Mouse (Mus musculus): ENCODE results near the gene Agap3.

Agap3 gene

DNA sequence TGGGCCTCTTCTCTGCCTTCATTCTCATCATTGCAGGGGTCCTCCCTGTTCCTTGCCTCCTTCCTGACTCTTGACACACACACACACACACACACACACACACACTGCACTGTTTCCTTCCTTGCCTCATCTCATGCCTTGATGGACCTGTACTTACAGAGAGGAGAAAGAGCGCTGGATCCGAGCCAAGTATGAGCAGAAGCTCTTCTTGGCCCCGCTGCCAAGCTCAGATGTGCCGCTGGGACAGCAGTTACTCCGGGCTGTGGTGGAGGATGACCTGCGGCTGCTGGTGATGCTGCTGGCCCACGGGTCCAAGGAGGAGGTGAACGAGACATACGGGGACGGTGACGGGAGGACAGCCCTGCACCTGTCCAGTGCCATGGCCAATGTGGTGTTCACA is 48.9 kb downstream of the Agap3 start:
- H3K36me3 ChIP-seq (ENCODE audit: control insufficient read depth, insufficient read depth, low read length, poor library complexity, severe bottlenecking) = peaks cover 2% of the 10 kb centered on the region; the same call in 1 of the 2 replicates
- no peaks in the 10 kb centered on the region for H3K27me3 ChIP-seq (ENCODE audit: control insufficient read depth, insufficient read depth, low read length, poor library complexity, severe bottlenecking)
- no peak for DNase-seq (ENCODE audit: low read depth, low spot score)

DNA sequence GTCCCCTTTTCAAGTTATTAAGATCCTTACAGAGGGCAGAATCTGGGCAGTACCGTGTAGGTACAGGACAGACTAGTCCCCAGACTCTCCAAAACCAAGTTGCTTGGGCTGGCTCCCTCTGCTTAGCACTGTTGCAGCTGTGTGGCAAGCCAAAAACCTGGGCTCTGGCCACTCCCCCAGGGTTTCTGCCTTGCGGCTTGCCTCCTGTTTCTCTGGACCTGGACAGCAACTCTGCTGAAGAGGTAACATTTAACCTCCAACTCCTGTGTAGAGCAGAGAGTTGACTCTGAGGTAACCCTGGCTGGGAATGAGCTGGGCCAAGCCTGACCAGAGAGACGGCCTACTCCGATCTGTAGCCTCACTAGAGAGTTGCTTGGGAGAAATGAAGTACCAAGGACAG is 50.8 kb downstream of the Agap3 start:
- H3K36me3 ChIP-seq (ENCODE audit: control insufficient read depth, insufficient read depth, low read length, poor library complexity, severe bottlenecking) = peaks cover 2% of the 10 kb centered on the region; the same call in 1 of the 2 replicates
- DNase-seq (ENCODE audit: low read depth, low spot score) = no peak
- H3K27me3 ChIP-seq (ENCODE audit: control insufficient read depth, insufficient read depth, low read length, poor library complexity, severe bottlenecking) = no peaks in the 10 kb centered on the region

DNA sequence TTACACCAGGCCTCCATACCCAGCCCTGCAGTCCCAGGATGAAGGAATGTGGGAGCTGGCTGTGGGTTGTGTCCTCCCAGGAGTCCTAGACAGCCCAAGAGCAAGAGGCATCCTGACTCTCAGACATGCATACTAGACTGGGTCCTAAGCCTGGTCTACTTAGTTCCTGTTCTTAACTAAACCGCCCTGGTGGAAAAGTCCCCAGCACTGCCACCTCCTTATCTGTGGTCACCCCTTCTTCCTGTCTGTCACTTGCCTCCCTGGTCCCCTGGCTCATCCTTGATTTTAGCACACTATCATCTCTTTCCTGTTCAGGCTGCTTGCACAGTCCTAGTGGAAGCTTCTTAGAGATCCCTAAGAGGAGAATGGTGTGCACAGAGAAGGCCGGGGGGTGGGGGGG is 53.5 kb downstream of the Agap3 start:
- H3K36me3 ChIP-seq (ENCODE audit: control insufficient read depth, insufficient read depth, low read length, poor library complexity, severe bottlenecking) = no peaks in the 10 kb centered on the region
- peaks cover 2% of the 10 kb centered on the region; the same call in 1 of the 2 replicates for H3K27me3 ChIP-seq (ENCODE audit: control insufficient read depth, insufficient read depth, low read length, poor library complexity, severe bottlenecking)
- no peak for DNase-seq (ENCODE audit: low read depth, low spot score)

DNA sequence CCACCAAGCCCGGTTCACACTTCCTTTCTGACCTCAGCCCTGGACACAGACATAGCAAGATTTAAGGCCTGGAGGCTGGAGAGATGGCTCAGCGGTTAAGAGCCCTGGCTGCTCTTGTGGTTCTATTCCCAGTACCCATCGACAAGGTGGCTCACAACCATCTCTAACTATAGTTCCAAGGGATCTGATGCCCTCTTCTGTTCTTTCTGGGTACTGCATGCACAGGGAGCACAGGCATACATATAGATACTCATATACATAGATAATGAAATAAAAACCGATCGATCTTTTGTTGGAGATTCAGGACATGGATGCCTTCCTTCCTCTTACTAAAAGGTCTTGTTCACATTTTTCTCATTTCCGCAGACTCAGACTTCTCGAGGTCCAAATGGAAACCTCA is 56.4 kb downstream of the Agap3 start:
- H3K27me3 ChIP-seq (ENCODE audit: control insufficient read depth, insufficient read depth, low read length, poor library complexity, severe bottlenecking) = peaks cover 2% of the 10 kb centered on the region; the same call in 1 of the 2 replicates
- H3K36me3 ChIP-seq (ENCODE audit: control insufficient read depth, insufficient read depth, low read length, poor library complexity, severe bottlenecking) = no peaks in the 10 kb centered on the region
- DNase-seq (ENCODE audit: low read depth, low spot score) = no peak

DNA sequence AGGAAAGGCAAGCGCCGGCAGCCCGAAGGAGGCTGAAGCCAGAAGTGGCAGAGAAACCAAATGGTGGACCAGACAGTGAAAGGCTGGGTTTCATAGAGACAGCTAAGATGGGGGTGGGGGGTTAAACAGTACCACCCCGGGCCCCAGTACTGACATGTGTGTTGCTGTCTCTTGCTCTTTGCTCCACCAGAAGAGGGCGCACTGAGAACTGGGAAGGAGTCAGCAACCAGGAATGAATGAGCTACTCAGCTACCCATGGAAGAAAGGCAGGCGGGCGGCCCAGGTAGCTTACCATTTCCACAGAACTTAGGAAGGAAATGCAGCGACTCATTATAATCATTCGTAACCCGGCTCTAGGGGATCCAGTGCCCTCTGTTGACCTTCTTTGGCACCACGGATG is 58.7 kb downstream of the Agap3 start:
- Histone ChIP-seq H3K36me3 (ENCODE audit: control insufficient read depth, insufficient read depth, low read length, poor library complexity, severe bottlenecking) (no peaks in the 10 kb centered on the region), H3K27me3 (ENCODE audit: control insufficient read depth, insufficient read depth, low read length, poor library complexity, severe bottlenecking) (peaks cover 2% of the 10 kb centered on the region; the same call in 1 of the 2 replicates)
- peak; percentile 50 for DNase-seq (ENCODE audit: low read depth, low spot score)

DNA sequence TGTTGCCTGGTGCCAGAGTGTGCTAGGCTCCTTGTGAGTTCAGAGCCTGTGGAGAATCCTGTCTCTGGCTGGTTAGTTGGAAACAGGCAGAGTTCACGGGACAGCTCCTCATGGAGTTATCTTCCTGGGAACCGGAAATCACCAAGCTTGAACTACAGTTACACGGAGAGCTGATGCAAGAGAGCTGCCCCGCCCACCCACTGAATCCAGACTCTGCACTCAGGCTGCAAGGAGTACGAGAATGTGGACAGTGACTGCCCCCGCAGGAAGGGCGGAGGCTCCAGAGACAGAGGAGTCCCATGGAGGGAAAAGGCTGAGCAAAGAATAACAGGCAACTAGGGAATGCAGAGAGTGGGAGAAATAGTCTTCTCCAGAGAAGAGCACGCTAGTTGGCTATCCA is 60.3 kb downstream of the Agap3 start:
- DNase-seq (ENCODE audit: low read depth, low spot score) = no peak
- Histone ChIP-seq H3K36me3 (ENCODE audit: control insufficient read depth, insufficient read depth, low read length, poor library complexity, severe bottlenecking) (no peaks in the 10 kb centered on the region), H3K27me3 (ENCODE audit: control insufficient read depth, insufficient read depth, low read length, poor library complexity, severe bottlenecking) (peaks cover 2% of the 10 kb centered on the region; the same call in 1 of the 2 replicates)

DNA sequence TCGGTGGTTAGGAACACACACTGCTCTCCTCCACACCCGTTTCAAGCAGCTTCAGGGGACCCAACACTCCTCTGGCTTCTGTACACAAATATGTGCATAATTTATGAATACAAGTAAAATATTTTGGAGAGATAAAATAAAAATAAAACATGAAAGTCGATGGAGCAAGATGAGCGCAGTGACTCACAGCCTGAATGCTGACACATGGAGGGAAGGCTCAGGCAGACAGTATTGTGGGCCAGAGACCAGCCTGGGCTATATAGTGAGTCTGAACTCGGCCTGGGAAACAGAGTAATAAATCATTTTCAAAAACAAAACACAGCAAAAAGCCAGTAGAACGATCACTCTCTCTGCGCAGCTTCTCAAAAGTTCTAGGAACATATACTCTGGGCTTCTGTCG is 69.4 kb downstream of the Agap3 start:
- Histone ChIP-seq H3K36me3 (ENCODE audit: control insufficient read depth, insufficient read depth, low read length, poor library complexity, severe bottlenecking) (no peaks in the 10 kb centered on the region), H3K27me3 (ENCODE audit: control insufficient read depth, insufficient read depth, low read length, poor library complexity, severe bottlenecking) (no peaks in the 10 kb centered on the region)
- no peak for DNase-seq (ENCODE audit: low read depth, low spot score)

DNA sequence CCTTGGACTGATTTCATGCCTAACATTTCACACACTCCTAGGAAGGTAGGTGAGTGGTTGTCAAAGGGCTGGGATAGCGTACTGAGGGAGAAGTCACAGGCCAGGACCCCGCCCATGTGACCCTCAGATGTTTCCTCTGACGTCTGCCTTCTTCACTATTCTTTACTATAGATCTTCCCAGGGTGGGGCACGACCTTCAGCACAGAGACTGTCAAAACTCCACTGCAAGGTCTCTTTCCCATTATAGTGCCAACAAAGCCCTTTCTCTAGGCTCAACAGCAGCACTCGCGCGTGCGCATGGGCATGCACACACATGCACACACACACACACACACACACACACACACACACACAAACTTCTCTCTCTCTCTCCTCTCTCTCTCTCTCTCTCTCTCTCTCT is 71.8 kb downstream of the Agap3 start:
- Histone ChIP-seq H3K27me3 (ENCODE audit: control insufficient read depth, insufficient read depth, low read length, poor library complexity, severe bottlenecking) (no peaks in the 10 kb centered on the region), H3K36me3 (ENCODE audit: control insufficient read depth, insufficient read depth, low read length, poor library complexity, severe bottlenecking) (no peaks in the 10 kb centered on the region)
- DNase-seq (ENCODE audit: low read depth, low spot score) = no peak

DNA sequence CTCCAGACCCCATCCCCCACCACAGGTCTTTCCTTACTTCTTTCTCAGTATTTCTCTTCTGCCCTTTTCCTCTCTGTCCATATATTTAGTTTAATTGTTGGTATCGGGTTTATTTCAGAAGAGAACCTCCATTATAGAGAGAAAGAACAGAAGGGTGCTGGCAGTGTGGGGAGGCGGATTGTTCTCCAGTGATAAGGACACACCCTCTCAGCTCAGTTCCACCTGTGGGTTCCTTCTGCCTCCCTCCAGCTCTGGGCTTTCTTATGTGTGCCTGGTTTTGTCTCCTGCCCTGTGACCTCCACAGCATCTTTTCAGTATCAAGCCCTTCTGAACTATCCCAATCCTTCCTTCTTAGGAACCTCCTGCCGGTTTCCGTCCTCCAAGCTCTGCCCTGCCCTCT is 72.5 kb downstream of the Agap3 start:
- Histone ChIP-seq H3K36me3 (ENCODE audit: control insufficient read depth, insufficient read depth, low read length, poor library complexity, severe bottlenecking) (no peaks in the 10 kb centered on the region), H3K27me3 (ENCODE audit: control insufficient read depth, insufficient read depth, low read length, poor library complexity, severe bottlenecking) (no peaks in the 10 kb centered on the region)
- no peak for DNase-seq (ENCODE audit: low read depth, low spot score)

DNA sequence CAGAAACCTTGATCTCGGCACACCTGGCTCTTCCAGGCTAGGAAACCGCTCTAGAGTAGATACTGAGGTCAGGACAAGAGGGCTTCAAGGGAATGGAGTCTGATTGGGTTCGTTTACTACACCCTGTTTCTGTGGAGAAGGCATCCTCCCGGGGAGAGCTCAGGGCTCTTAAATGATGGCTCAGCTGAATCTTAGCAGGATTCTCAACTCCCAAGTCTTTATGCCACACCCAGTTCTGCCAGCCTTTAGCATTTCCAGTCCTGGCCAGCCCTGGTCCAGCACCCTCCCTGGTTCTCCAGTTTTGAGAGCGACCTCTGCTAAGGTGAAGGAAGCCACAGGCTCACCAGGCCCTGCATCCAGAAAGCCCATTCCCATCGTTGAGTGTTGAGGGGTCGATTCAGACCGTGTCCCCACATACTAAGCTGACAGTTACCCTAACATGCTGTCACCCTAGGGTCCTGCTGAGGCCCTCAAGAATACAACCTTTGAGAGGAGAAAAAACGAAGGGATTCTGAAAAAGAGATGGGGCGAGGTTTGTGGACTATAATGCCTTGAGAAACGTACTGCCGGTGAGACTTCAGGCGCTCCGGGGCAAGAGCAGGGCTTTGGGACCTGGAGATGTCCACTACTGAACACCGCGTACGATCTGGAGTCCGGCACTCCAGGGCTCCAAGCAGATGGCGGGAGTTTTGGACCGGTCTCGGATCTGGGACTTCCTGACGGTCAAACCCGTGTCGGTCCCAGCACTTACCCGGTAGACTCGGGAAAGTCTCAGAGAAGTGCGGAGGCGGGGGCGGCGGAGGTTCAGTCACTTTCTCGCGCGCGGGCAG is 73.6 kb downstream of the Agap3 start:
- no peaks in the 10 kb centered on the region for H3K27me3 ChIP-seq (ENCODE audit: control insufficient read depth, insufficient read depth, low read length, poor library complexity, severe bottlenecking)
- DNase-seq (ENCODE audit: low read depth, low spot score) = no peak
- no peaks in the 10 kb centered on the region for H3K36me3 ChIP-seq (ENCODE audit: control insufficient read depth, insufficient read depth, low read length, poor library complexity, severe bottlenecking)

DNA sequence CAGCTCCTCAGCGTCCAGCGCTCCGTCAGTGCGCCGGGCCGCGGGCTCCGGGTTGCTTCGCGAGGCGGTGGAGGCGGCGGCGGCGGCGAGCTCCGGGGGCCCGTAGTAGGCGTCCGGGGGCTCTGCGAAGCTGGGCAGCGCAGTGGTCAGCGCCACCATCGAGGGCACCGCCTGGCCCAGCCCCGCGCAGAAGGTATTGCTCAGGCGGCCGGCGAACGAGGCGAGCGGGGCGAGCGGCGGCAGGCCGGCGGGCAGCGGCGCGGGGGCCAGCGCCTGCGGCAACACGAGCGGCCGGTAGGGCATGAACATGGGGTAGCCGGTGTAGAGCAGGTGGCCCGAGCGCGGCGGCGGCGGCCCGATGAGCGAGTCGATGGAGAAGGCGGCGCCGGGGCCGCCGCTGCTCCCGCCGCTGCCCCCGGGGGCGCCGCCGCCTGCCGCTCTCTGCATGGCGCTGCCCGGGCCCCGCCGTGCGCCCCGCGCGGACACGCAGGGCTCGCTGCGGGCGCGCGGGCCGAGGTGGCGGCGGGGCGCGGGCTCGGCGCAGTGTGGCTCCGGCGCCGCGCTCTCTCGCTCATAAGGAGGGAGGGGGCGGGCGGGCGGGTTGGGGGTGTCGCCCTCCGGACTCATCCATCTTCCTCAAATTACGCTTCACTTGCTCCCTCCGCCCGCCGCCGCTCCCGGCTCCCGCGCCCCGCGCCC is 74.4 kb downstream of the Agap3 start:
- DNase-seq (ENCODE audit: low read depth, low spot score) = no peak
- H3K27me3 ChIP-seq (ENCODE audit: control insufficient read depth, insufficient read depth, low read length, poor library complexity, severe bottlenecking) = no peaks in the 10 kb centered on the region

DNA sequence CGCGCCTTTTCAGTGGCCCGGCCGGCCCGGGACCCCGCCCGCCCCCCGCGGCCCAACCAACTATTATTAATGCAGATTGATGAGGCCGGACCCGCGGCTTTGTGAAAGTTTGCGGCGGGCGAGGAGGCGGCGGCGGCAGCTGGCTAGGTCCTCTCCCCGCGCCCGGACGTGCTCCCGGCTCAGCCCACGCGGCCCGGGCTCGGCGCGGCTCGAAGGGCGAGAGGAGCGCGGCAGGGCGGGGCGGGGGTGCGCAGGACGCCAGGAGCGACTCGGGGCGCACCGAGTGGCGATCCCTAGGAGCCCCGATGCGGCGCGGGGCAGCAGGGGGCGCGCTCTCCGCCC is 74.9 kb downstream of the Agap3 start, which contains the start of gene Gbx1:
Gene Gbx1, minus strand, starts transcription at position 314 of the 342 bp plus-strand sequence.
- Histone ChIP-seq H3K27me3 (ENCODE audit: control insufficient read depth, insufficient read depth, low read length, poor library complexity, severe bottlenecking) (no peaks in the 10 kb centered on the region), H3K36me3 (ENCODE audit: control insufficient read depth, insufficient read depth, low read length, poor library complexity, severe bottlenecking) (no peaks in the 10 kb centered on the region)
- DNase-seq (ENCODE audit: low read depth, low spot score) = peak; percentile 35

More for the DNA sequence above, 74.4 kb downstream of the Agap3 start:
- H3K36me3 ChIP-seq (ENCODE audit: control insufficient read depth, insufficient read depth, low read length, poor library complexity, severe bottlenecking) = no peaks in the 10 kb centered on the region

DNA sequence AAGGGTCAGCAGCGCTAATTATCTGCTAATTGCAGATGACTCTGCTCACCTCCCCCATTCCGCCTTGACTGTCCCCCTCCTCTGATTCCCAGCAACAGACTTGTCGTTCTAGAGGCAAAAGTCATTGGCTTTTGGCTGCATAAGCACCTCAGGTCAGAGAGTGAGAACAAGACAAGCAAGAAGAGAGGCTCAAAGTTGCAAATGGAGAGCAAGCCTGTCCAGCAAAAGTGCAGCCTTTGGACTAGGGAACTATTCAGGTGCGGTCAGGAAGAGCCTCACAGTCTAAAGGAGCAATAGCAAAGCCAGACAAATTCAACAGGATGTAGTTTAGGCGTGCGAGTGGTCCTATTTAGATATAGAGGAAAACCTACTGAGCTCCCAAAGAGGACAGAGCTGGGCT is 75.8 kb downstream of the Agap3 start:
- H3K36me3 ChIP-seq (ENCODE audit: control insufficient read depth, insufficient read depth, low read length, poor library complexity, severe bottlenecking) = no peaks in the 10 kb centered on the region
- no peaks in the 10 kb centered on the region for H3K27me3 ChIP-seq (ENCODE audit: control insufficient read depth, insufficient read depth, low read length, poor library complexity, severe bottlenecking)

DNA sequence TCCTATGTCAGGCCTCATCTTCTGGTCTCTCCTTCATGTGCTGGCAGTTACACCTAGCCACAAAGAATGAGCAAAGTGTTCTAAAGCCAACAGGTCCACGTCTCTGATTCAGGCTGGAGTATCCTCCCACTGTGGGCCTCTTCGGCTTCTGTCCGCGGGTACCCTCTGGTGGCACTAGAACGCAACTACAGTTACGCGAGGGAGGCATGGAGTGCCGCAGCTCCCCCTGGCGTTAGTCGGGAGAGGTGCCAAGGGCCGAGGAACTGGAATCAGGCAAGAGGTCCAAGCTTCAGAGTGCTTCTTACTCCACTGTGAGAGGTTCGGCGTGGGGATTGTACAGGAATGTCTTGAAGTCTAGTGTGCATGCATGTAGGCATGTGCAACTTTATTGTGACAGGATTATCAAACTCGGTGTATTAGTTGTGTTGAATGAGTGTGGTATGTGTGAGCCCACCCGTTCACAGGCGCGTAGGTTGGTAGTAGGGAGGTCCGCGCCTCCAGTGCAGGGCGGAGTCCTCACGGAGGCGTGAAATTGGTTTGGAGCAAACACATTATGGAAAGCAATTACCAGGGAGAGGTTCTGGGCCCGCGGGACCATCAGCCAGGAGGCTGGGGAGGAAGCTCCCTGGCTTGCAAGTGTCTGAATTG is 78.2 kb downstream of the Agap3 start:
- Histone ChIP-seq H3K36me3 (ENCODE audit: control insufficient read depth, insufficient read depth, low read length, poor library complexity, severe bottlenecking) (no peaks in the 10 kb centered on the region), H3K27me3 (ENCODE audit: control insufficient read depth, insufficient read depth, low read length, poor library complexity, severe bottlenecking) (no peaks in the 10 kb centered on the region)

More for the DNA sequence above, 75.8 kb downstream of the Agap3 start:
- DNase-seq (ENCODE audit: low read depth, low spot score) = no peak

DNA sequence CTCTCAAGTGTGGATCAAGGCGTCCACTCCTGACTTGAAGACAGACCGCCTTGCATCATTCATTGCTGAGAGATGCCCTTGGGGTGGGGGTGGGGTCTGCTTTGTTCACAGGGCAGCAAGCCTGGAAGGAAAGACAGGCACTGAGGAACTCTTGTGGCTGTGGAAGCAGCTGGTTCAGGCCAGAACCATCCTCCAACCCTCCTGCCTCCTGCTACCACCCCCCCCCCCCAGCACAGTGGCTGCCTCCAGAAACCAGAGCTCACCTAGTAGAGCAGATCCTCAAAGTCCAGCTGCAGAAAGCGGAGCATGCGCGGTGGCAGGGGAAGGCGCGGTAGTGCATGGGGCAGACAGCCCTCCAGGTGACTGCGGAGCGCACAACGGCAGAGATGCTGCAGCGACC is 81.4 kb downstream of the Agap3 start:
- no peaks in the 10 kb centered on the region for H3K27me3 ChIP-seq (ENCODE audit: control insufficient read depth, insufficient read depth, low read length, poor library complexity, severe bottlenecking)
- DNase-seq (ENCODE audit: low read depth, low spot score) = no peak
- H3K36me3 ChIP-seq (ENCODE audit: control insufficient read depth, insufficient read depth, low read length, poor library complexity, severe bottlenecking) = no peaks in the 10 kb centered on the region

More for the DNA sequence above, 78.2 kb downstream of the Agap3 start:
- peak; percentile 92 for DNase-seq (ENCODE audit: low read depth, low spot score)
